10 mouse cellular contexts compared by ENCODE assay signal in the genomic region with DNA sequence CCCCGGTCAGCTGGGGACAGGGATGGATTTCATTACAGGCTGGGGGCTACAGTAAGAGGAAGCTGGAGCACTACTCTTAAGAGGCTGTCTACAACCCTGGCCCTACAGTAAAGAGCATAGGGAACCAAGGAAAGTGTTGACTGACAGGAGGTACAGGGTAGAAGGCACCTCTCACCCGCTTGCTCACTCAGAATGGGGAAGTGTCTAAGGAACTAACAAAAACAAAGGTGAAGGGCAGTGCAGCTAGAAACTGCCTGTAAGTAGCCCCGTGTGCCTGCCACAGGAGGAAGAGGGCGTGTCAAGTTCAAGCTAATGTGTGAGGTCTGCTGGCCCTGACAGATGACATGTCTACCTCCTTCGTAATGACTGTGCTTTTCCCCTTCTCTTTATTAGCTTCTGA. TPM values are rescaled to one million over a fixed set of nuclear protein-coding genes. Genes with fewer than 3 reads are reported as not detected.
DNase-seq lines count a peak whose midpoint lies in the region; ATAC-seq and TF ChIP-seq lines count a peak whose summit lies in the region.
"Had no signal": no experiment of that assay in that cellular context is flagged by ENCODE, and none has a peak within 500 bp of the region (broad histone marks: within the 10 kb centered on the region; RNA-seq: fewer than 3 reads in every experiment).

No protein-coding gene starts in this region.

- DNase-seq in lung, adult 2 months, result no peak
- DNase-seq in embryonic facial prominence, embryonic 11.5 days (ENCODE audit: low spot score), result peak; percentile 56
- DNase-seq in lung, postnatal 4 days, result peak; percentile 39 to 48
- no peak for DNase-seq in left cerebral cortex, adult 8-10 months (ENCODE audit: low spot score in 2 of 2)
- DNase-seq: kidney, postnatal 14 days; thymus, postnatal 25 days had no signal

- no peak for TF ChIP-seq CTCF in lung, adult 2 months (IDR thresholded peaks at IDR 0.05; ENCODE audit: insufficient read depth, low read length)

- peaks cover 2% of the 10 kb centered on the region for H3K36me3 ChIP-seq in lung, embryonic 16.5 days (ENCODE audit: control insufficient read depth, insufficient read depth, low read length)
- H3K36me3 ChIP-seq in embryonic facial prominence, embryonic 11.5 days (replicated peaks; ENCODE audit: control insufficient read depth, insufficient read depth, low read depth, low read length), result no peaks in the 10 kb centered on the region
- no peaks in the 10 kb centered on the region for H3K36me3 ChIP-seq in midbrain, embryonic 15.5 days (replicated peaks)
- H3K36me3 ChIP-seq in hindbrain, embryonic 16.5 days (ENCODE audit: control insufficient read depth, insufficient read depth, low read length), result peaks cover 2% of the 10 kb centered on the region; the same call in 1 of the 2 replicates

- 21% methylated on average over 5 of the region's 5 CpGs for whole genome bisulfite sequencing in lung, embryonic 16.5 days
- 27% methylated on average over 5 of the region's 5 CpGs for WGBS in lung, adult 2 months
- 31% methylated on average over 5 of the region's 5 CpGs for WGBS in embryonic facial prominence, embryonic 11.5 days
- 62% methylated on average over 5 of the region's 5 CpGs for WGBS in midbrain, embryonic 15.5 days
- WGBS in hindbrain, embryonic 16.5 days, result 66% methylated on average over 5 of the region's 5 CpGs

- no peak for TF ChIP-seq POLR2A in lung, adult 2 months (IDR thresholded peaks at IDR 0.05; ENCODE audit: borderline replicate concordance, extremely low read depth, low read depth, low read length)

- H3K4me1 ChIP-seq in lung, embryonic 16.5 days (replicated peaks; ENCODE audit: control insufficient read depth, insufficient read depth, low read length), result peaks cover 9% of the 10 kb centered on the region
- H3K4me1 ChIP-seq in lung, adult 2 months (ENCODE audit: control insufficient read depth, insufficient read depth, low read length), result peaks cover 3% of the 10 kb centered on the region; the same call in 1 of the 2 replicates
- no peaks in the 10 kb centered on the region; the same call in 1 of the 2 replicates for H3K4me1 ChIP-seq in embryonic facial prominence, embryonic 11.5 days (ENCODE audit: control insufficient read depth, insufficient read depth, low read length)
- no peaks in the 10 kb centered on the region for H3K4me1 ChIP-seq in midbrain, embryonic 15.5 days
- no peaks in the 10 kb centered on the region for H3K4me1 ChIP-seq in hindbrain, embryonic 16.5 days (ENCODE audit: control insufficient read depth, insufficient read depth, low read depth, low read length)

- H3K9me3 ChIP-seq in lung, embryonic 16.5 days (ENCODE audit: control insufficient read depth, low read length), result no peaks in the 10 kb centered on the region
- H3K9me3 ChIP-seq in embryonic facial prominence, embryonic 11.5 days (replicated peaks; ENCODE audit: control insufficient read depth, low read length), result no peaks in the 10 kb centered on the region
- H3K9me3 ChIP-seq in midbrain, embryonic 15.5 days, result no peaks in the 10 kb centered on the region
- no peaks in the 10 kb centered on the region for H3K9me3 ChIP-seq in hindbrain, embryonic 16.5 days (ENCODE audit: control insufficient read depth, low read length)
- H3K9me3 ChIP-seq: hindbrain, embryonic 13.5 days had no signal

- no peak overlapping the region for H3K4me2 ChIP-seq in lung, embryonic 16.5 days (ENCODE audit: low read depth, low read length)
- no peak overlapping the region for H3K4me2 ChIP-seq in embryonic facial prominence, embryonic 11.5 days (ENCODE audit: low read depth, low read length)
- H3K4me2 ChIP-seq in midbrain, embryonic 15.5 days, result no peak overlapping the region
- H3K4me2 ChIP-seq in hindbrain, embryonic 16.5 days (ENCODE audit: low read length), result no peak overlapping the region
- H3K4me2 ChIP-seq: hindbrain, embryonic 13.5 days had no signal

- H3K4me3 ChIP-seq in lung, embryonic 16.5 days (ENCODE audit: low read length), result no peak overlapping the region
- no peak overlapping the region for H3K4me3 ChIP-seq in lung, adult 2 months (replicated peaks; ENCODE audit: extremely low read depth, low read depth, low read length)
- H3K4me3 ChIP-seq in embryonic facial prominence, embryonic 11.5 days (ENCODE audit: low read depth, low read length), result no peak overlapping the region
- no peak overlapping the region for H3K4me3 ChIP-seq in midbrain, embryonic 15.5 days
- H3K4me3 ChIP-seq in hindbrain, embryonic 16.5 days (ENCODE audit: low read length), result no peak overlapping the region
- H3K4me3 ChIP-seq: hindbrain, embryonic 13.5 days had no signal

- no peak overlapping the region for H3K9ac ChIP-seq in lung, embryonic 16.5 days (ENCODE audit: low read length)
- no peak overlapping the region for H3K9ac ChIP-seq in embryonic facial prominence, embryonic 11.5 days (replicated peaks; ENCODE audit: low read length)
- no peak overlapping the region for H3K9ac ChIP-seq in midbrain, embryonic 15.5 days
- H3K9ac ChIP-seq in hindbrain, embryonic 16.5 days (ENCODE audit: low read depth, low read length), result no peak overlapping the region
- H3K9ac ChIP-seq: hindbrain, embryonic 13.5 days had no signal

- no peaks in the 10 kb centered on the region for H3K27me3 ChIP-seq in lung, embryonic 16.5 days (ENCODE audit: control insufficient read depth, insufficient read depth, low read depth, low read length)
- no peaks in the 10 kb centered on the region for H3K27me3 ChIP-seq in embryonic facial prominence, embryonic 11.5 days (ENCODE audit: control insufficient read depth, insufficient read depth, low read length)
- H3K27me3 ChIP-seq in midbrain, embryonic 15.5 days (replicated peaks), result no peaks in the 10 kb centered on the region; the same call in 1 of the 2 replicates
- H3K27me3 ChIP-seq in hindbrain, embryonic 16.5 days (replicated peaks; ENCODE audit: control insufficient read depth, insufficient read depth, low read length), result no peaks in the 10 kb centered on the region; the same call in 1 of the 2 replicates

- ATAC-seq in lung, embryonic 16.5 days (ENCODE audit: low read depth), result peak; percentile 45; the same call in 1 of the 2 replicates
- ATAC-seq in embryonic facial prominence, embryonic 11.5 days (replicated peaks; ENCODE audit: insufficient number of reproducible peaks, low FRiP score, low TSS enrichment, low read depth), result no peak
- ATAC-seq in midbrain, embryonic 15.5 days (replicated peaks), result no peak
- no peak for ATAC-seq in hindbrain, embryonic 16.5 days

- H3K27ac ChIP-seq in lung, embryonic 16.5 days (ENCODE audit: low read length), result no peak overlapping the region
- no peak overlapping the region for H3K27ac ChIP-seq in embryonic facial prominence, embryonic 11.5 days (replicated peaks; ENCODE audit: low read depth, low read length)
- H3K27ac ChIP-seq in midbrain, embryonic 15.5 days, result no peak overlapping the region
- H3K27ac ChIP-seq in hindbrain, embryonic 16.5 days (ENCODE audit: low read depth, low read length), result no peak overlapping the region
- H3K27ac ChIP-seq: hindbrain, embryonic 13.5 days had no signal

RNA-seq across cellular contexts. Expression of gene Nrp2, which starts 57.0 kb away (rescaled TPM):
- polyA plus RNA-seq in lung, embryonic 16.5 days (2015; fragmentation: Nextera tagmentation; extraction: Ambion mirVana), result 11.6 and 13.3 TPM in 2 replicates
- 21.6 and 27.8 TPM in 2 replicates for polyA plus RNA-seq in lung, adult 2 months (2012; rRNA removed)
- polyA plus RNA-seq in embryonic facial prominence, embryonic 11.5 days (2014; fragmentation: Nextera tagmentation; extraction: Ambion mirVana), result 20.2 and 23.7 TPM in 2 replicates
- 10 to 100 TPM; 28.1 to 33.4 (median 29.6) TPM for total RNA-seq in left cerebral cortex, adult 8-10 months (2022)
- polyA plus RNA-seq in midbrain, embryonic 15.5 days (2015; fragmentation: Nextera tagmentation; extraction: Ambion mirVana), result 24.0 and 25.5 TPM in 2 replicates
- polyA plus RNA-seq in hindbrain, embryonic 16.5 days (2015; fragmentation: Nextera tagmentation; extraction: Ambion mirVana), result 22.7 and 31.5 TPM in 2 replicates

Comparison
In these comparisons a context has a peak if more than half of its experiments do, and no peak if none do; other contexts are left out.
1. DNase-seq: peak in embryonic facial prominence, embryonic 11.5 days (single experiment) and lung, postnatal 4 days (2 of 2); none in lung, adult 2 months (single experiment) and left cerebral cortex, adult 8-10 months (0 of 2).